Mouse (Mus musculus) right cerebral cortex, adult 2 months (tissue): ENCODE measurements around the gene Prr12.
A peak's percentile ranks its signal among the peaks of the same experiment; 100 is the strongest.

Experiments
- DNase-seq, 2 experiments: peaks; one replicate each; pipeline ENCODE4 v3.0.0; 2021 to 2022; ENCODE audit warnings: low spot score in 2 of 2

Gene Prr12

GRCm38 (mm10) chr7:44997940-44998428, 54.7 kb downstream of the Prr12 start:
- no peak for DNase-seq

DNA sequence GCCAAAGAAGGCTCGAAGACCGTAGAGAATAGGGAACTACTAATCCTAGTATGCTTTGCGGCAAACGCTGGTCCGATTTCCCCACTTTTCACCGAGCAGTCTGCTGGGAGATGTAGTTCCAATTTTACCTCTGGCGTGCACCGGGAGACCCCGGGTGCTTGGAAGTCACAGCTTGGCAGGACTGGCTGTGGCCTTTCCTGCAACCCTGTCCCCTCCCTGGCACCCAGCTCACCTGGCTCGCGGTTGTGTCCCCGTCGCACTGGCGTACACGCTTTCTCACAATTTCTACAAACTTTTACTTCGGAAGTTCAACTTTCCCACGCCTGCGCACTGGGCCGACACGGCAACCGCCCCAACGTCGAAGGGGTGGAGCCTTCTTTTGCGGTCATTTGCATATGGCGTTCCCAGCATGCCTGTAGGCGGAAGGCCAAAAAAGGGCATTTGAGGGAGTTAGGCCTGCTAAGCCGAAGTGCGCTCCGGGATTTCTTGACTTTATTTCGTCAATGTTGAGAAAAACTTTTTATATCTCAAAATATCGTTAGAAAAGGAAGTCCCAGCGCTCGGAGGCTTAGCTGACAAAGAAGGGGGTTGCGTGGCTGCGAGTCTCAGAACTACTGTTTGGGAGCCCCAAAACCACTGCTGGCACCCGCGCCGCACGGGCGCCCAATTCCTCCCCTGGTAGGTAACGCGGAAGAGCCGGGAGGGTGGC, 55.3 kb downstream of the Prr12 start, which contains the start of gene Irf3:
Gene Irf3, plus strand, starts transcription at position 418 of the 709 bp plus-strand sequence.
- peak; percentile 96 to 98 for DNase-seq

GRCm38 (mm10) chr7:44996672-44997071, 56.0 kb downstream of the Prr12 start:
- no peak for DNase-seq

GRCm38 (mm10) chr7:44986879-44987718, 65.6 kb downstream of the Prr12 start:
- no peak for DNase-seq

GRCm38 (mm10) chr7:44986192-44986878, 66.3 kb downstream of the Prr12 start, which contains the start of gene Prmt1:
TSS of gene Prmt1 (minus strand) at chr7:44986568.
- peak; percentile 98 for DNase-seq

- DNase-seq: peak; percentile 40 to 52
Observed at GRCm38 (mm10) chr7:44985595-44986191, 67.0 kb downstream of the Prr12 start.

DNA sequence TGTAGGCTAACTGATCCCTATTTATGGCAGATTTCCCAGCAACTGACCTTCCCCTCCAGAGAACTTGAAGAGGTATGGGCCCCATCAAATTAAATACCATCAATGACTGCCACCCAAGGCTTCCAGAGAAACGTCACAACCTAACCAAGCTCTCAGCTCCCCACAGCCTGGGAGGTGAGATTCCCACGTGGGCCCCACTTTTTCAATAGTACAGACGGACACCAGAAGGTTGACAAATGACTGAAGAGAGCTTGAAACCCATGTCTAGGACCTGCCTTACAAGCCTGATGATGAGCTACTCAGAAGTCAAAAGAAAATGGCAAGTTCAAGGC, 67.9 kb downstream of the Prr12 start:
- no peak for DNase-seq

- DNase-seq: no peak
Observed at GRCm38 (mm10) chr7:44983944-44984832, 68.5 kb downstream of the Prr12 start.

DNA sequence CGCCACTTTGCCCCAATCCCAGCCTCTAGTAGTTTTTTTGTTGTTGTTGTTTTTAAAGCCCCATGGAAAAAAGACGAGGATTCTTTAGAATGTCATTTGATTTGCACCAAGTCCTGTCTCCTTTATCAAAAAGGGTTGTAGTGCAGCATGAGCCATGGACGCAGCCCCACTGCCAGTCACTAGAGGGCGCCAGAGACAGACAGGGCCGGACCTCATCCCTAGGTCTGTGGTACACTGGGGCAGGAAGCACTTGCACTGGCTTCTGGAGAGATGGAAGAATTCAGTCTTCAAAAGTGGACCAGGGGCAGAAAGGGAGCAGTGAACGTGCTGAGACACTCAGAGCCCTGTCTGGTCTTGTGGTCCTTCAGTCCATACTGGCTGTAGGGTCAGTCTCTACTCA, 69.6 kb downstream of the Prr12 start:
- peak; percentile 87 to 92 for DNase-seq

- DNase-seq: no peak
Observed at GRCm38 (mm10) chr7:44981539-44981938, 71.1 kb downstream of the Prr12 start.

DNA sequence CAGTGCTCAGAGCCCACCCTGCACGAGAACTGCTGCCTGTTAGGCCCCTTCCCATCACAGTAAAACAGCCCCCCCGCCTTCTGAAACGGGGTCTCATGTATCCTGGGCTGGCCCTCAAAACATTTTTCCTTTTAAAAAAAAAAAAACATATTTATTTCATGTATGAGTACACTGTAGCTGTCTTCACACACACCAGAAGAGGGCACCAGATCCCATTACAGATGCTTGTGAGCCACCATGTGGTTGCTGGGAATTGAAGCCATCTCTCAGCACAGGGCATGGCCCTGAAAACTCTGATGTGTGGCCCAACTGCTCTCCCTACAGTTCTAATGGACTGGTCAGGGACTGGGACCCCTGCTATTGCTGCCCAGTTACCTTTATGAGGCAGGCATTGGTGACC, 74.4 kb downstream of the Prr12 start:
- DNase-seq: no peak
